Mouse (Mus musculus): ENCODE results near the gene H2-DMb1.

The H2-DMb1 gene

GRCm38 (mm10) chr17:34155534-34155933 is 2.7 kb downstream of the H2-DMb1 start:
- no peak for DNase-seq

GRCm38 (mm10) chr17:34164202-34164895 is 11.5 kb downstream of the H2-DMb1 start:
- no peak for DNase-seq

- no peak for DNase-seq
Observed at GRCm38 (mm10) chr17:34165033-34165730, 12.3 kb downstream of the H2-DMb1 start.

- no peak for DNase-seq
Observed at GRCm38 (mm10) chr17:34169279-34169678, 16.4 kb downstream of the H2-DMb1 start.

DNA sequence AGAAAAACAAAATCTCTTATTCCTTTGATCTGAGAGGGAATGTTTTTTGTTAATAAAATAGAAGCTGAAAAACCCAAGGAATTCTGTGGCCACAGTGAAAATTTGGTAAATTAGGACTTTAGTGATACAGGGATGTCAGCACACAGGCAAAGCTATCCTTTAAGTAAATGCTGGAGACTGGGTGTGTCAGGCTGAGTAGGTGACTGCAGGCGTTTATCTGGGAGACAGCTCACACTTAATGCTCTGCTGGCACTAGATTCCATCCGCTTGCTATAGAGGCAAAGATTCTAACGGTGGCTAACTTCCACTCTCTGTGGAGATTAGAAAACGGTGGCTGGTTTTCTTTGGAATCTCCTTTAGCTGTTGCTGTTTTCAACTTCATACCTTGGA is 17.6 kb downstream of the H2-DMb1 start:
- DNase-seq: no peak

DNA sequence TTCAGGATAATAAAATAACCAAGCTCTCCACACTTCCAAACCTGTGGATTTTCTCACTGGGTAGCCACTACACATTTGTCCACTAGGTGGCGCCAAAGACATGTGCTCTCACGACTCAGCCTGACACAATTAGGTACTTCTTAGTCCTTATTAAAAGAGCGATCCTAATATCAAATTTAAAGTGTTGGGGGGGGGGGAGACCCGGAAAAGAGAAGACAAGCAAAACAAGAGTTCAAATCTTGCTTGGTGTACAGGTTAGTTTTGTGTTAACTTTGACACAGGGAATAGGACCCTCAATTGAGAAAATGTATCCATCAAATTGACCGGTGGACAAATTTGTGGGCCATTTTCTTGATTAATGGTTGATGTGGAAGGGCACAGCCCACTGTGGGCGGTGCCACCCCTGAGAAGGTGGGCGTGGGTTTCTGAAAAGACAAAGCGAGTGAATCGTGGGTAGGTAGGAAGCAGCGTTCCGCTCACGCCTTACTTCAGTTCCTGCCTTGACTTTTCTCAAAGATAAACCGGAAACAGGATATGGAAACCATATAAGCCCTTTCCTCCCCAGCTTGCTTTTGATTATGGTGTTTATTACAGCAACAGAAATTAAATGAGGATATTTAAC is 18.1 kb downstream of the H2-DMb1 start:
- peak; percentile 37 for DNase-seq

DNA sequence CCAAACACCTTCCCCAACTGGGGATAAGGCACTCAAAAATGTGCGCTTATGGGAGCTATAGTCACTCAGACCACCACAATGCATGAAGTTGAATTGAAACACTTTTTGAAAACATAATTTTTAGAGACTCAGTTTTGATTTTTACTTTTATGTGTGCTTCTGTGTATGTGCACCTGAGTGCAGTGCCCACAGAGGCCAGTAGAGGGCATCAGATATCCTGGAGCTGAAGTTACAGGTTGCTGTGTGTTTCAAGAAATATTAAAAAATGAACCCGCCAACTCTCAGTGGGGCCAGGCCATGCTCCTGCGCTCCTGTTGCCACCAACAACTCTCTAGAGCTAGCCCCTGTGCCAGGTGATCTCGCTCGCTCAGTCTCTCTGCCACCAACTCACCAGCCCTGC is 19.7 kb downstream of the H2-DMb1 start:
- DNase-seq: no peak

DNA sequence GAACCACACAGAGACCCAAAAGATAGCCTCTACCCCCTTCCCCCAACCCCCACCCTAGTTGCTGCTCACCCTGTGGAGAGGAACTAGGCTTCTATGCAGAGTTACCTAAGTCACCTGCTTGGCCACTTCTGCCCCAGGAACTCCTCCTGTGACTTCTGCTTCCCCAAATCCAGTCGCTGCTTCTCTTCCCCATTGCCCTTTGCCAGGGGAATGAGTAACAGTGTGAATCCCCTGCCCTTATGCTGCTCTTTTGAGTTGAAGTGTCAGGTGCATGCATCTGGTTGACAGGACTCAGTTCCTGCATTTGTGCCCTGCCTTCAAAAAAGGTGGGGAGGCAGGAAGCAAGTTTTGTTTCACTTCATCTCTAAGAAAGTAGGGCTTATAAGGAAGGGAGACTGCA is 21.2 kb downstream of the H2-DMb1 start:
- no peak for DNase-seq

DNA sequence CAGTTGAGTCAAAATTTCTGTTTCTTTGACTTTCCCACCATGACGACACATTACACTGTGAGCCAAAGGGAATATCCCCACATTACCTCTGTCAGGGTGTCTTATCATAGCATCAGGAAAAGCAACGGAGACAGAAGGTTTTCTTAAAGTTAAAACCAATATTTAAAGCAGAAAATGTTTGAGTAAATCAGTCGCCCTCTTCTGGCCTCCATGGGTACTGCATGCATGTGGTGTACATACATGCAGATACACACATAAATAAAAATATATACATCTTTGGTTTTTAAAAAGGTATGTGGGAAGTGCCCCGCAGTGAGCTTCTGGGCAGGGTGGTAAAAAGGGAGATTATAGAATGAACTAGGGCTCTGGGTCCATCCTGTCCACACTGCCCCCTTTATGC is 24.3 kb downstream of the H2-DMb1 start:
- no peak for DNase-seq

GRCm38 (mm10) chr17:34179019-34179418 is 26.1 kb downstream of the H2-DMb1 start:
- DNase-seq: no peak

DNA sequence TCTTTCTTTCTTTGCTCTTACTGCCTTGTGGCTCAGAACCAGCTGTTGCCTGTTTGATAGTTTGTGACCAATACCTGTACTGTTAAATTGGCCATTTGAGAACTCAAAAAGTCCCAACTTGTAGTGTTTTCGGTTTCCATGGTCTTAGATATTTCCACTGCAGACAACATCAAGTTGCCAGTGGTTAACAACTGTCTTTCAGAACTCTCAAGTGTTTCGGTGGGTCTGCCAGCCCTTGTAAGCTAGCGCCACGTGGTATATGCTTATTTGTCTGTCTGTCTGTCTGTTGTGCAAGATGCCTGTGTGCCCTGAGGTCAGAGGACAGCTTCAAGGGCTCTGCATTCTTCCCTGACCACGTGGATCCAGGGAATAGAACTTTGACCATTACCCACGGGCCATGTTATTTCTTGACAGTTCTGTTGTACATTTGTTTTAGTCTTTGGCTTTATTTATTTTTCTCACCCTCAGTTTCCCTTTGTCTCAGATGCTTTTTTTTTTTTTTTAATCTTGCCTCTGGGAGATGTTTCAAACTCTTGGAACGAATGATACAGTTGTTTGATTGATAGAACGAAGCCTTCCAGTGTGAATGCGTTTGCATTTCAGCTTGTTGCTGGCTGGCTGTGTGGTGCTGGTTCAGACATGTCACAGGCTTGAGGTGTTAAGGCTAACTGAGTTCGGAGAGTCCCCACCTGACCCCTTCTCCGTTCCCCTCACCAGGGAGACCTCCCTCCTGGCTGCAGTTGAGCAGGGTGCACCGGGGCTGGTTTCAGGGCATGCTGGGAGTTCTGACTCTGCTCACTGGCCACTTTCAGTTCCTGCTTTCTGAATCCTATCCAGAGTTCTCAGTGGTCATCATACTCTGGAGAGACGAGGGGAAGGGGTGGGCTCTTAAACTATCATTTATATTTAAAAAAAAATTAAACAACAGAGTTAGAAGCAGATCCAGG is 27.3 kb downstream of the H2-DMb1 start:
- DNase-seq: no peak

DNA sequence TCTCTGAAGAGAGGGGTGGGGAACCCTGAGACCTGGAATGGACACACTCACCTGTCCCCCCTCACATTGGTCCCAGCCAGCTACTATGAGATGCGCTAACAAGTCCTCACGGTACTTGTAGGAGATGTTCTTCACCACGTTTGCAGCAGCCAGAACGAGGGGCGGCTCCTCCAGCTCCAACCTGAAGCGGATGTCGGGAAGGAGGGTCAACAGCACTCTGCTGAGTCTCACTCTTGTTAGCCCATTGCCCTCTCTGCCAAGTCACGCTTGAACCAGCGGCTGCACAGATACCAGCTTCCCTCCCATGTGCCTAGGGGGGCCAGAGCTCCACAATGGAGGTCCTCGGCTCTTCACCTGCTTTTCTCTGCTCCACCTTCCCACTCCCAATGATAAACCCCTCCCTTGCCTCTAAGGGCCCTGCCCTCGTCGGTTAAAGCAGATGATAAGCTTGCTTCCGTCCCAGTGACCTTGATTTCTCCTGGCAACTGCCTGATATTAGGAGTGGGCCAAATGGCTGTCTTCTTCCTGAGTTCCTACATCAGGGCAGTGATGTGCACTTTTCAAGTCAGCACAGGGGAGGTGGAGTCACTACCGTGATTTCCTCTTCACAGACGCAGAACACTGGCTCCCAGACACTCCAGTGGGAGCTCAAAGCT is 30.8 kb downstream of the H2-DMb1 start:
- DNase-seq: no peak

DNA sequence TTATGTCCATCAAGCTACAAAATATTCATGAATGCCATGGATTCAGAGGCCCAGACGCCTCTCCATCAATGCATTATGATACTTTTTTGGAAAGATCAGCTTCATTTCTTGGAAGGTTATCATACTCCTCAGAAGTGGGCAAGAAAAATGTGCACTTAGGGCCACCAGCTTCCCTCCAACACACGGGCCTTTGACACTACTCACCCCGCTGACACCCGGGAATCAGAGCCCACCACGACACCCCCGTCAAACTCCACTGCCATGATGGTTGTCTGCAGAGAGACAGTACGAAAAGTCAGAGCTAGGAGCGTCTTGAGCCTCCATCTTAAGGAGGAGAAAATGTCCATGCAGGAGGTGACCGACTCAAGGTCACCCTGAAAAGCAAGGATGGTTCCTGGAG is 32.7 kb downstream of the H2-DMb1 start:
- no peak for DNase-seq

GRCm38 (mm10) chr17:34186885-34187260 is 34.0 kb downstream of the H2-DMb1 start:
- no peak for DNase-seq

DNA sequence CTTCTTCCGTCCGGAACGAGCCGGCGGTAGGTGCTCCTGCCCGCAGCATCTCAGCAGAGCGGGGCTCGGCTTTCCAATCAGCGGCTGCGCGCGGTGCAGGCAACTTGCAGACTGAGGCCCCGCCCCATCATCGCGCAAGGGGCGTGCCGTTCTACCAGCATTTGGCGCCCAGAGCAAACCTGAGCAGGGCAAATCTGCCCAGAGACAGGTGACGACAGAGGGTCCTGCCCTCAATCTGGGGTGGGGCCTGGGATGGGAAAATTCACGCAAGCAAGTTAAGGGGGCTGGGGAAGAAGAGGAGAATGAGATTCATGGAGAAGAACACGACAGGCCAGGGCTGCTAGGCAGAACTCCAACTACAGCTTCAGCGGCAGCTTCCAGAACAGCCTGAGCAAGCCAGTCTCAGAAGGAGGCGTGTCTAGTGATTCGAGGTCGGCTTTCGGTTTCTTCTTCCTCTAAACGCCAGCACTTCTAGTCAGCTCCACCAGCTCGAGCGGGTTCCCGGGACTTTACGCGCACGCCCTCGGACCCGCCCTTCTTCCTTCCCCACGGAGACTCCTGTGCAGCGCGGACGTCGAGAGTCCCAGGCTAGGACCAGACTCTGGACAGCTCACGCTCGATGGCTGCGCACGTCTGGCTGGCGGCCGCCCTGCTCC is 34.5 kb downstream of the H2-DMb1 start, which contains the start of the genes Tap1 and Psmb9:
Gene Tap1 (plus strand): TSS at position 293 of the 656 bp plus-strand sequence.
Gene Psmb9 (minus strand): TSS at position 504 of the 656 bp plus-strand sequence.
- peak; percentile 79 for DNase-seq

DNA sequence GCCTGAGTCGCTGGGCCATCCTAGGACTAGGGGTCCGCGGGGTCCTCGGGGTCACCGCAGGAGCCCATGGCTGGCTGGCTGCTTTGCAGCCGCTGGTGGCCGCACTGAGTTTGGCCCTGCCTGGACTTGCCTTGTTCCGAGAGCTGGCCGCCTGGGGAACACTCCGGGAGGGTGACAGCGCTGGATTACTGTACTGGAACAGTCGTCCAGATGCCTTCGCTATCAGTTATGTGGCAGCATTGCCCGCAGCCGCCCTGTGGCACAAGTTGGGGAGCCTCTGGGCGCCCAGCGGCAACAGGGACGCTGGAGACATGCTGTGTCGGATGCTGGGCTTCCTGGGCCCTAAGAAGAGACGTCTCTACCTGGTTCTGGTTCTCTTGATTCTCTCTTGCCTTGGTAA is 35.1 kb downstream of the H2-DMb1 start:
- no peak for DNase-seq

DNA sequence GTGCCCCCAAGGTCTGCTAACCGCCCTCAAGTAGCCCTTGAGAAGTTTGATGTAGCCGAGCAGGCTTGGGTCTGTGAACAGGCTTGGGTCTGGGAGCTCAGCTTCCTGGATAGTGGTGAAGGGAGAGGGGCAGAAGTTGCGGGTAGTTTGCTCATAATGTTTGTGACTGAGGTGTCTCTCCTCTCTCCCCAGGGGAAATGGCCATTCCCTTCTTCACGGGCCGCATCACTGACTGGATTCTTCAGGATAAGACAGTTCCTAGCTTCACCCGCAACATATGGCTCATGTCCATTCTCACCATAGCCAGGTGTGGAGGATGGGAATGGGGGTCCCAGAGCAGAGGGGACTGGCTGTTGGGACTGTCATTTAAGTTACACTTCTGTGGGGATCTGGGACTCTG is 36.1 kb downstream of the H2-DMb1 start:
- no peak for DNase-seq

- DNase-seq: no peak
Observed at GRCm38 (mm10) chr17:34192852-34193251, 40.0 kb downstream of the H2-DMb1 start.

DNA sequence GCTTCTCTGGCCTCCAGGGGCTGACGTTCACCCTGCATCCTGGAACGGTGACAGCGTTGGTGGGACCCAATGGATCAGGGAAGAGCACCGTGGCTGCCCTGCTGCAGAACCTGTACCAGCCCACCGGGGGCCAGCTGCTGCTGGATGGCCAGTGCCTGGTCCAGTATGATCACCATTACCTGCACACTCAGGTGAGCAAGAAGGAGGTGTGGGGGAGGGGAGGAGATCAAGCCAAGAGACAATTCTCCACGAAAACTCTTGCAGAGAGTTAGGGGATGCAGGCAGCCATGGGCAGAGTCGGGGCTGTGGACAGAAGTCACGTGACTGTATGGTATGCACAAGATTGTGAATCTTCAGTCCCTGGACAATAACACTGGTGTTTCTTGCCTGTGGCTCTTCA is 40.6 kb downstream of the H2-DMb1 start:
- DNase-seq: no peak

- no peak for DNase-seq
Observed at GRCm38 (mm10) chr17:34194723-34195122, 41.9 kb downstream of the H2-DMb1 start.

DNA sequence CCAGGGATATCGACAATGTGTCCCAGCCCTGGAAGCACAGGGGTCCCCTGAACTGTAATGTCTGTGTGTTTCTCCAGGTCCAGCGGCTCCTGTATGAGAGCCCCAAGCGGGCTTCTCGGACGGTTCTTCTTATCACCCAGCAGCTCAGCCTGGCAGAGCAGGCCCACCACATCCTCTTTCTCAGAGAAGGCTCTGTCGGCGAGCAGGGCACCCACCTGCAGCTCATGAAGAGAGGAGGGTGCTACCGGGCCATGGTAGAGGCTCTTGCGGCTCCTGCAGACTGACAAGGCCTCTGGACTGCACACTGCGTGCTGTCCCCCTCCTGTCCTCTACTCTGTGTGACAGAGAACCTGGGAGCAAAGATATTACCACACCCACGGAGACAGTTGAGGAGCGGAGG is 43.6 kb downstream of the H2-DMb1 start:
- no peak for DNase-seq

Measured in cerebellum, adult 11-12 months (tissue).